Mouse (Mus musculus): ENCODE measurements around the gene Sptbn1.

DNA sequence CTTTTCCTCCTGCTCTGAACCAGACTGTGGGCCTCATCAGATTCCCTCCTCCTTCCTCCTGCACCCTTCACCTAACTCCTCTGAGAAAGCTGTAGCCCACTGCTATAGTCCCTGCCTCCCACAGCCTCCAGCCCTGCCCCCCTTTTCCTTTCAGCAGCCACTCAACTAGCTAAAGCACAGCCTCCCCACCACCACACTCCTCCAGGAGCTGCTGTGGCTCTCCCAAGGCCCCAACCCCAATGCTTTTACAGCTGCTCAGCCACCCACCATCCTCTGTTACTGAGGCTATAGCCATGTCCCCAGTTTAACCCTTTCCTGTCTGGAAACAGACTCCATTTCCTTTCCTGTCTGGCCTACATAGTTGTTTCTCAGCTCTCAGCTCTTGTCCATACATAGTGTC is 182.9 kb downstream of the Sptbn1 start:
- TF ChIP-seq CTCF (IDR thresholded peaks at IDR 0.05; ENCODE audit: extremely low read depth, insufficient read depth, insufficient read length, insufficient replicate concordance), result no peak
- no peak for TF ChIP-seq POLR2A (IDR thresholded peaks at IDR 0.05; ENCODE audit: low read depth, low read length)

Data from spleen, adult 2 months (tissue).